Mouse (Mus musculus): ENCODE data around the gene Rasa3.

DNA sequence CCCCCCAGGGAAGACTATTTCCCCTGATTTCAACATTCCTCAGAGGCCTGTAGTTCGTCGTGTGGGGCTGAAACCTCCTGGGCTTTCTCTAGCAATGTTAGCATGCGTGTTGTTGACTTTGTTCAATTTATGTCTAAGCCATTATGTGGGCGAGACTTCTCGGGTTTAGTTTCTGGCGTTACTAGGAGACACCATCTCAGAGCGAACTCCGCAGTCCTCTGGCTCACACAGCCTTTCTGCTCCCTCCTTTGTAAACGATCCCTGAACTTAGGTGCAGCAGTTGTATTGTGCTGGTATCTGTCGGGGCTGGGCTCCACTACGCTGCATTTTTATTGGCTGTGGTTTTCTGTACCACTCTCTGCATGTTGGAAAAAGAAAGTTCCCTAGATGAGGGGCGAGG is 17.3 kb upstream of the Rasa3 start:
- no peak for TF ChIP-seq CTCF (IDR thresholded peaks at IDR 0.05; ENCODE audit: low read depth)
- no peak for TF ChIP-seq EP300 (IDR thresholded peaks at IDR 0.05; ENCODE audit: low read depth)

Measured in liver, embryonic 14.5 days (tissue).